Mouse (Mus musculus): Measurements from ENCODE around the gene Ripor2.

- TF ChIP-seq CTCF (IDR thresholded peaks at IDR 0.05; ENCODE audit: low read depth): no peak
- TF ChIP-seq EP300 (IDR thresholded peaks at IDR 0.05; ENCODE audit: low read depth): no peak
These were observed 35.8 kb downstream of the Ripor2 start for GRCm38 (mm10) chr13:24617799-24618130.
